Mouse (Mus musculus) ovary, adult 18-20 months (tissue): ENCODE measurements around the gene Sox3.

Experiments
- DNase-seq: peaks from one replicate; pipeline ENCODE4 v3.0.0; 2022; ENCODE audit warnings: low spot score, mixed read lengths

Gene Sox3

GRCm38 (mm10) chrX:60892801-60893681, at the start of gene Sox3:
Sox3 (minus strand) TSS chrX:60893430.
- no peak for DNase-seq

GRCm38 (mm10) chrX:60940225-60940624, 47.0 kb upstream of the Sox3 start:
- no peak for DNase-seq

- no peak for DNase-seq
Observed at GRCm38 (mm10) chrX:60899546-60899945, 6.3 kb upstream of the Sox3 start.

- no peak for DNase-seq
Observed at GRCm38 (mm10) chrX:60898641-60899040, 5.4 kb upstream of the Sox3 start.

GRCm38 (mm10) chrX:60896296-60896695, 3.1 kb upstream of the Sox3 start:
- no peak for DNase-seq

GRCm38 (mm10) chrX:60895416-60895815, 2.2 kb upstream of the Sox3 start:
- DNase-seq = no peak

GRCm38 (mm10) chrX:60893720-60894543, 702 bp upstream of the Sox3 start:
- DNase-seq = no peak

GRCm38 (mm10) chrX:60892098-60892800, 981 bp downstream of the Sox3 start:
- no peak for DNase-seq

GRCm38 (mm10) chrX:60891329-60892095, 1.7 kb downstream of the Sox3 start:
- no peak for DNase-seq

- no peak for DNase-seq
Observed at GRCm38 (mm10) chrX:60890651-60891050, 2.6 kb downstream of the Sox3 start.

- DNase-seq = no peak
Observed at GRCm38 (mm10) chrX:60889956-60890485, 3.2 kb downstream of the Sox3 start.
